Mouse (Mus musculus) midbrain, embryonic 12.5 days (tissue): Measurements from ENCODE around the gene Arpc1b. TPM values are rescaled to one million over a fixed set of nuclear protein-coding genes. Genes with fewer than 3 reads are reported as not detected.
A peak's percentile ranks its signal among the peaks of the same experiment; 100 is the strongest.
"Not testable (repeated sequence)": the region's sequence is repeated elsewhere in the genome, so short reads cannot be mapped to it uniquely, and the experiment has no call there.

Experiments
- ATAC-seq: fragments of 200-750 bp; cut with Nextera tagmentation; 2 replicates; pipeline ENCODE4 v1.8.0; 2017; ENCODE audit warnings: low read depth, moderate TSS enrichment, moderate library complexity; ENCODE audit not compliant: low FRiP score
- H3K27ac ChIP-seq: fragments of 300-500 bp; sonication (generic); replicated peaks from 2 replicates; pipeline ENCODE4 v1.5.1; 2016; ENCODE audit warnings: mild to moderate bottlenecking
- H3K27me3 ChIP-seq: fragments of 300-500 bp; sonication (generic); 2 replicates; pipeline ENCODE4 v1.6.1; 2016; ENCODE audit warnings: mild to moderate bottlenecking
- H3K36me3 ChIP-seq: fragments of 300-500 bp; sonication (generic); 2 replicates; pipeline ENCODE4 v1.6.1; 2016
- H3K4me1 ChIP-seq: fragments of 300-500 bp; sonication (generic); 2 replicates; pipeline ENCODE4 v1.6.1; 2016
- H3K4me2 ChIP-seq: fragments of 300-500 bp; sonication (generic); replicated peaks from 2 replicates; pipeline ENCODE4 v1.6.1; 2016; ENCODE audit warnings: mild to moderate bottlenecking, moderate library complexity
- H3K4me3 ChIP-seq: fragments of 300-500 bp; sonication (generic); 2 replicates; pipeline ENCODE4 v1.5.1; 2016; ENCODE audit warnings: mild to moderate bottlenecking
- H3K9ac ChIP-seq: fragments of 300-500 bp; sonication (generic); replicated peaks from 2 replicates; pipeline ENCODE4 v1.6.1; 2016; ENCODE audit warnings: mild to moderate bottlenecking, moderate library complexity
- H3K9me3 ChIP-seq: fragments of 300-500 bp; sonication (generic); 2 replicates; pipeline ENCODE4 v1.6.1; 2016; ENCODE audit warnings: mild to moderate bottlenecking
- WGBS: fragments of 180-500 bp; shearing (Covaris S2); methylation state at CpG from one replicate; pipeline ENCODE4 v1.1.7; 2016; 5-methylcytosine and 5-hydroxymethylcytosine counted together
- polyA plus RNA-seq: library from polyadenylated mRNA; unstranded; fragments of >200 nt; fragmentation: Nextera tagmentation; extraction: Ambion mirVana; gene quantifications from 2 replicates; pipeline ENCODE4 v1.2.1, GENCODE M21; 2016

Gene Arpc1b
- polyA plus RNA-seq, 1 experiment from 2014 or later = 82.3 TPM

DNA sequence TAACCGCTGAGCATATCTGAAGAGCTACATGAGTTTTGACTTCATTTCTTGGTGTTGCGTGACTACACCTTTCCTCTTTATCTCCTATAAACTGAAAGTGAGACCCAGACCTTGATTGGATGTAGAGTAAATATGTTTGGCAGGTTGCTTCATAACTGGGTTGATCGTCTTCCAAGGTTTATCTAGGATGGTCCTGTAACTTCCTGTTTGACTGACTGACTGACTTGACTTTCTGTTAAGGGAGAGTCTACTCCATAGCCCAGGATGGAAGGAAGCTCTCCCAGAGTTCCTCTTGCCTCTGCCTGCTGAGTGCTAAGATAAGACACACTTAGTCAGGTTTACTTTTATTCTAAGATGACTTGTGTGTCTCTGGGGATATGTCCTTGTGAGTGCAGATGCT is 24.1 kb upstream of the Arpc1b start:
- Histone ChIP-seq H3K4me1 (peaks cover 3% of the 10 kb centered on the region), H3K4me2 (no peak overlapping the region), H3K4me3 (no peak overlapping the region), H3K9me3 (no peaks in the 10 kb centered on the region), H3K36me3 (peaks cover 40% of the 10 kb centered on the region), H3K9ac (no peak overlapping the region), H3K27me3 (no peaks in the 10 kb centered on the region), H3K27ac (no peak overlapping the region)
- no peak for ATAC-seq
- 91% methylated on average over 3 of the region's 3 CpGs for WGBS

DNA sequence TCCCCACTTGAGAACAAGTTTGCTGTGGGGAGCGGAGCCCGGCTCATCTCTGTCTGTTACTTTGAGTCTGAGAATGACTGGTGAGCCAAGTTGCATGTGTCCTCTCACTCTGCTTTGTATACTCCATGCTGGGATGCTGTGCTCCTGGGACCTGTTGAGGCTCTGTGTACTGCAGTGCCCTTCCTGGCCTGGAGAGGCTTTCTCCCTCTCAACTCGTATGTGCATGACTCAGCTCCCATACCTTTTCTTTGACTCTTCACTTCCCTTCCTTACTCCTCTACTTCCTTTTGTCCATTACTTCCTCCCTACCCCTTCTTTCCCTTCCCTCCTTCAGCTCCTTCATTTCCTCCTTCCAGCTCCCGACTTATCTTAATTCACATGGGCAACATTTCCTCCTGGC is 17.8 kb upstream of the Arpc1b start:
- Histone ChIP-seq H3K27me3 (no peaks in the 10 kb centered on the region), H3K36me3 (peaks cover 90% of the 10 kb centered on the region), H3K9ac (no peak overlapping the region), H3K4me1 (no peaks in the 10 kb centered on the region), H3K27ac (no peak overlapping the region), H3K4me3 (no peak overlapping the region), H3K9me3 (no peaks in the 10 kb centered on the region), H3K4me2 (no peak overlapping the region)
- no peak for ATAC-seq
- WGBS = 84% methylated on average over 4 of the region's 4 CpGs

DNA sequence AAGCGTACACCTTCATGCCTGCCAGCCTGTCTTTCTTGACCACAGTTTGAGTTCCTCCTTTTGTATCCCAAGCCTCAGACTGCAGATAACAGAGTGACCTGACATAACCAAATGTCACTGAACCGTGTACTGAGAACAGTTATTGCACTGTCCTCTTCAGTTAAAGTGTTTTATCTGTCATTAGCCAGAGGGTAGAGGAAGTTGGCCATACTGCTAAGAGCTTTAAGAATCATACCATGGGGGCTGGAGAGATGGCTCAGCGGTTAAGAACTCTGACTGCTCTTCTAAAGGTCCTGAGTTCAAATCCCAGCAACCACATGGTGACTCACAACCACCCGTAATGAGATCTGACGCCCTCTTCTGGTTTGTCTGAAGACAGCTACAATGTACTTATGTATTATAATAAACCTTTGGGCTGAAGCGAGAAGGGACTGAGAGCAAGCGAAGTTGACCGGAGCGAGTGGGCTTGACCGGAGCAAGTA is 15.6 kb upstream of the Arpc1b start:
- no peaks in the 10 kb centered on the region for H3K27me3 ChIP-seq
- no peak overlapping the region for H3K9ac ChIP-seq
- no peak overlapping the region for H3K4me2 ChIP-seq
- H3K36me3 ChIP-seq = peaks cover 92% of the 10 kb centered on the region
- no peaks in the 10 kb centered on the region for H3K9me3 ChIP-seq
- no peak for ATAC-seq
- H3K4me3 ChIP-seq = no peak overlapping the region
- WGBS = 95% methylated on average over 10 of the region's 10 CpGs
- no peaks in the 10 kb centered on the region for H3K4me1 ChIP-seq
- no peak overlapping the region for H3K27ac ChIP-seq

DNA sequence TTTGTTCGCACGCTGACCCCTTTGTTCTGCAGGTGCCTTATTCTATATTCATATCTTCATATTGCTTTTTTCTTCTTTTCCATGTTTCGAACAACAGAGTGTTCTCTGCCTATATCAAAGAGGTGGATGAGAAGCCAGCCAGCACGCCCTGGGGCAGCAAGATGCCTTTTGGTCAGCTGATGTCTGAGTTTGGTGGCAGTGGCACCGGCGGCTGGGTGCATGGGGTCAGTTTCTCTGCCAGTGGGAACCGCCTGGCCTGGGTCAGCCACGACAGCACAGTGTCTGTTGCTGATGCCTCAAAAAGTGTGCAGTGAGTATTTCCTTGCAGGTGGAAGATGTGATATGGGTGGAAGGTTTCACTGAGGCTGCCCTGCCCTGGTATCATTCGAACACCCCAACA is 13.1 kb upstream of the Arpc1b start:
- H3K9me3 ChIP-seq = no peaks in the 10 kb centered on the region
- H3K36me3 ChIP-seq = peaks cover 100% of the 10 kb centered on the region
- 96% methylated on average over 9 of the region's 9 CpGs for WGBS
- no peak for ATAC-seq
- H3K27me3 ChIP-seq = no peaks in the 10 kb centered on the region
- H3K9ac ChIP-seq = no peak overlapping the region
- no peak overlapping the region for H3K4me2 ChIP-seq
- no peaks in the 10 kb centered on the region for H3K4me1 ChIP-seq
- H3K4me3 ChIP-seq = no peak overlapping the region
- no peak overlapping the region for H3K27ac ChIP-seq

- peaks cover 100% of the 10 kb centered on the region for H3K36me3 ChIP-seq
- not testable (repeated sequence) for H3K4me2 ChIP-seq, H3K4me1 ChIP-seq, H3K27me3 ChIP-seq, H3K9ac ChIP-seq, H3K9me3 ChIP-seq, H3K4me3 ChIP-seq, ATAC-seq, H3K27ac ChIP-seq
- WGBS = 96% methylated on average over 11 of the region's 11 CpGs
These were observed 12.6 kb upstream of the Arpc1b start for GRCm38 (mm10) chr5:145101451-145101850.

GRCm38 (mm10) chr5:145102706-145103105 is 11.3 kb upstream of the Arpc1b start:
- peaks cover 100% of the 10 kb centered on the region for H3K36me3 ChIP-seq
- ATAC-seq = no peak
- H3K27ac ChIP-seq = no peak overlapping the region
- H3K4me2 ChIP-seq = no peak overlapping the region
- no peaks in the 10 kb centered on the region for H3K27me3 ChIP-seq
- H3K9ac ChIP-seq = no peak overlapping the region
- 95% methylated on average over 4 of the region's 4 CpGs for whole genome bisulfite sequencing
- no peaks in the 10 kb centered on the region for H3K4me1 ChIP-seq
- H3K4me3 ChIP-seq = no peak overlapping the region
- no peaks in the 10 kb centered on the region for H3K9me3 ChIP-seq

- no peak overlapping the region for H3K4me2 ChIP-seq
- no peak overlapping the region for H3K4me3 ChIP-seq
- no peak for ATAC-seq
- H3K4me1 ChIP-seq = no peaks in the 10 kb centered on the region
- H3K27me3 ChIP-seq = no peaks in the 10 kb centered on the region
- H3K9ac ChIP-seq = no peak overlapping the region
- WGBS = 84% methylated on average over 9 of the region's 9 CpGs
- H3K36me3 ChIP-seq = peaks cover 99% of the 10 kb centered on the region
- H3K9me3 ChIP-seq = no peaks in the 10 kb centered on the region
- no peak overlapping the region for H3K27ac ChIP-seq
These were observed 9.7 kb upstream of the Arpc1b start for GRCm38 (mm10) chr5:145104328-145104727.

DNA sequence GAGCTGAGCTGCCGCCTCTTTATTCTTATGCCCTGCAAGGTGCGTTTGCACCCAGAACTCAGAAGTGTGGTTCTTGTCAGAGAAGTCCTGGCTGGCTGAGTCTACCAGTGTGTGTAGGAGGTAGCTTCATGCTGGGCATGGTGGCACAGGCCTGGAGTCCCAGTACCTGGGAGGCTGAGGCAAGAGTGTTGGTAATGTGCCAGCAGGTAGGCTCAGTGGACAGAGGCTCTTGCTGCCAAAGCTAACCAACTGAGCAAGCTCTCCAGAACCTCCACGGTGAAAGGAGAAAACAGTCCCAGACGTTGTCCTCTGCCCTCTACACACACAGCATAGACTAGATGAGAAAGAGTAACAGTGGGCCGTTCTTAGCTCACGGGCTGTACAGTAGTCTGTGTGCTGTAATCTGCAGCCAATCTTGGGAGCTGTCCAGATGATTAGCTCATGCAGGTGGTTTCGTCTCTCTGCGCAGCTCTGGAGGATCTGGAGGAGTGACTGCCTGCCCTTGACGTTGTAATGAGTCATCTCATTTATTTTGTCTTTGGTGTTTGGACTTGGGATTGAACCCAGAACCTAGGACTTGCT is 8.2 kb upstream of the Arpc1b start:
- no peaks in the 10 kb centered on the region for H3K4me1 ChIP-seq
- no peaks in the 10 kb centered on the region for H3K9me3 ChIP-seq
- no peak overlapping the region for H3K27ac ChIP-seq
- H3K36me3 ChIP-seq = peaks cover 99% of the 10 kb centered on the region
- 96% methylated on average over 9 of the region's 9 CpGs for WGBS
- no peaks in the 10 kb centered on the region for H3K27me3 ChIP-seq
- no peak for ATAC-seq
- H3K4me3 ChIP-seq = no peak overlapping the region
- H3K9ac ChIP-seq = no peak overlapping the region
- no peak overlapping the region for H3K4me2 ChIP-seq

GRCm38 (mm10) chr5:145110401-145110800 is 3.6 kb upstream of the Arpc1b start:
- ATAC-seq = no peak
- WGBS = 91% methylated on average over 6 of the region's 6 CpGs
- peaks cover 55% of the 10 kb centered on the region for H3K36me3 ChIP-seq

GRCm38 (mm10) chr5:145112566-145112965 is 1.4 kb upstream of the Arpc1b start:
- no peak for ATAC-seq
- Histone ChIP-seq H3K36me3 (peaks cover 34% of the 10 kb centered on the region), H3K9me3 (no peaks in the 10 kb centered on the region), H3K4me1 (peaks cover 12% of the 10 kb centered on the region), H3K4me3 (no peak overlapping the region), H3K4me2 (no peak overlapping the region), H3K27ac (no peak overlapping the region), H3K9ac (no peak overlapping the region), H3K27me3 (peaks cover 25% of the 10 kb centered on the region)
- WGBS = 81% methylated on average over 8 of the region's 8 CpGs

More at GRCm38 (mm10) chr5:145110401-145110800, 3.6 kb upstream of the Arpc1b start:
- Histone ChIP-seq H3K4me2 (no peak overlapping the region), H3K4me3 (no peak overlapping the region), H3K9ac (no peak overlapping the region), H3K4me1 (peaks cover 12% of the 10 kb centered on the region), H3K9me3 (no peaks in the 10 kb centered on the region), H3K27me3 (peaks cover 25% of the 10 kb centered on the region), H3K27ac (no peak overlapping the region)

- H3K9ac ChIP-seq = no peak overlapping the region; the same call in 1 of the 2 replicates
- no peak for ATAC-seq
- WGBS = 48% methylated on average over 2 of the region's 2 CpGs
- peak overlapping the region; percentile 67 for H3K4me2 ChIP-seq
- peaks cover 25% of the 10 kb centered on the region for H3K27me3 ChIP-seq
- H3K36me3 ChIP-seq = peaks cover 25% of the 10 kb centered on the region
- H3K27ac ChIP-seq = no peak overlapping the region
- H3K4me1 ChIP-seq = peaks cover 12% of the 10 kb centered on the region
- peak overlapping the region; percentile 51; the same call in 1 of the 2 replicates for H3K4me3 ChIP-seq
- no peaks in the 10 kb centered on the region for H3K9me3 ChIP-seq
These were observed 599 bp upstream of the Arpc1b start for GRCm38 (mm10) chr5:145113416-145113815.

GRCm38 (mm10) chr5:145114606-145115473 is 825 bp downstream of the Arpc1b start:
- Histone ChIP-seq H3K27me3 (peaks cover 25% of the 10 kb centered on the region), H3K4me3 (peak overlapping the region; percentile 51), H3K4me2 (peak overlapping the region; percentile 67), H3K9ac (peak overlapping the region; percentile 54), H3K36me3 (peaks cover 12% of the 10 kb centered on the region), H3K27ac (no peak overlapping the region), H3K9me3 (no peaks in the 10 kb centered on the region), H3K4me1 (peaks cover 12% of the 10 kb centered on the region)
- peak; percentile 39; the same call in 1 of the 2 replicates for ATAC-seq
- WGBS = 22% methylated on average over 34 of the region's 40 CpGs
